Mouse (Mus musculus): Measurements from ENCODE around the gene Rars.
"Not testable (repeated sequence)": the region's sequence is repeated elsewhere in the genome, so short reads cannot be mapped to it uniquely, and the experiment has no call there.

Rars gene

DNA sequence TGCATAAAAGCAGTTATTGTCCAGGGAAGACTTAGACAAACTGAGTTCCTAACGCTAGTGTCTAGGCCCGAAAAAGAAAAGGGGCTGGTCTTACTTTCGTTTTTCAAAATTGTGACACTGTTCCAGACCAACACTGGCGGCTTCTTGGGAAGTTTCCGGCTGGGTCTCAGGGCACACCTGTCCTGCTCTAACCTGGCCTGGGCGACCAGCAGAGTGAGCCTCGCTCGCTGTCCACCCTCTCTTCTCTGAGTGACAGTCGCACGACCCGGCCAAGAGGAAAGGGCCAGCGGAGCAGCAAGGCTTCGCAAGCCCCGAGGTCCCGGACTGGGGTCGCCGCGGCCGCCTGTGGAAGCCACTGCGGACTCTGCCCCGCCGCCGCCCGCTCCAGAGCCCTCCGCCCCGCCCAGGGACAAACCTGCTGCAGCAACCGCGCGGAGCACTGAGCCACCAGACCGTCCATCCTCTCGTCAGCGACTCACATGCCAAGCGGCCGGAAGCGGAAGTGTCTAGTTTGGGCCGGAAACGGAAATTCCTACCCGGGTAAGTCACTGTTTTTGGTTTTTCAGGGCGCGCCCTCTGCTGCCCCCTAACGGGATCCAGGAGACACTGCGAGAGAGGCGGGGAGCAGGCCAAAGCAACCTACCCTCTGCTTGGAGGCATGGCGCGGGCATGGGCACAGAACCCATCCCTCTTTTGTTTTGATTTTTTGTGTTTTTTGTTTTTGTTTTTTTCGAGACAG lies at the start of gene Rars:
Rars (minus strand) TSS at position 485 of the 739 bp plus-strand sequence.
- DNase-seq (ENCODE audit: extremely low read depth, low read depth, low spot score): peak; percentile 39

- no peak for DNase-seq (ENCODE audit: extremely low read depth, low read depth, low spot score)
Observed at GRCm38 (mm10) chr11:35882777-35883176, 48.5 kb upstream of the Rars start.

- no peak for DNase-seq (ENCODE audit: extremely low read depth, low read depth, low spot score)
Observed at GRCm38 (mm10) chr11:35878559-35878897, 44.2 kb upstream of the Rars start.

- no peak for DNase-seq (ENCODE audit: extremely low read depth, low read depth, low spot score)
Observed at GRCm38 (mm10) chr11:35877651-35878558, 43.6 kb upstream of the Rars start.

DNA sequence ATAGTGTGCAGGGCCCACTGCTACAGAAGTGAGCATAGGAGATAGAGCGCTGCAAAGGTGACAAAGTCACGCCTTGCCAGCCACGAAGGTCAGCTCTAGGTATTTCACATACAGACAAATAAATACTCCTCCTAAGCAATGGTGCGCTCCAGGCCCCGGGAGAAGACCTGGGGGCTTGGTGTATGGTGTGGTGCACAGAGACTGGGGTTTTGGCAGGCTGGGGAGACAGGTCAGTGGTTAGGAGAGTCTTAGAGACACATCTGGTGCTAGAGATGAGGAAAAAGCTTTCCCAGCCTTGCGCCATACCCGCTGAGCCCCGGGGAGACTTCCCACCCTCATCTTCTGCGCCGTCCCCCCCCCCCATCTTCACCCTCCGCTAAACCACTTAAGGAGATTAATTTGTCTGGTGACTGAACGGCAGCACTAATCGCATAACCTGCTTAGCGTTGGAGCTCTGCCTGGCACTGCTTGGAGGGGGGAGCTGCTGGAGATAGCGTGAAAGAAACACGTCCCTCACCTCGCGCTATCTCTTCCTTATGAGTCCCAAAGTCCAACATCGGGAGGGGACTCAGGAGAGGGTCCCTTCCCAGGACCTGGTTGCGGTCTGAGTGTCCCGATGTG lies 39.4 kb upstream of the Rars start:
- no peak for DNase-seq (ENCODE audit: extremely low read depth, low read depth, low spot score)

DNA sequence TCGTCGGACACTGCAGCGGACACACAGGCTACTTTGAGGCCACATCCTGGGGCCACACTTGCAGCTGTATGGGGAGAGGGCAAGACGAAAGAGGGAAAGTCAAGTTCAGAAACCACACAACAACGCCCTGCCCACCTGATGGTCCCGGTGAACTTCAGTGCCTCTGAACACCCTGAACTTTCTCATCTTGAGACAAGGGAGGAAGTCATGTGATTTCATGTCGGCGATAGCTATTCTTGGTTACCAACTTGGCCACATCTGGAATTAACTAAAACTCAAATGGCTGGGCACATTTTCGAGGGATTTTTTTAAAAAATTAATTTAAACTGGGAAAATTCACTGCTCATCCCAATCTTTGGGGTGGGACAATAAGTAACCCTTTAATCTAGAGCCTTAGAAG lies 36.7 kb upstream of the Rars start:
- DNase-seq (ENCODE audit: extremely low read depth, low read depth, low spot score): no peak

- DNase-seq (ENCODE audit: extremely low read depth, low read depth, low spot score): no peak
Observed at GRCm38 (mm10) chr11:35866140-35866539, 31.8 kb upstream of the Rars start.

DNA sequence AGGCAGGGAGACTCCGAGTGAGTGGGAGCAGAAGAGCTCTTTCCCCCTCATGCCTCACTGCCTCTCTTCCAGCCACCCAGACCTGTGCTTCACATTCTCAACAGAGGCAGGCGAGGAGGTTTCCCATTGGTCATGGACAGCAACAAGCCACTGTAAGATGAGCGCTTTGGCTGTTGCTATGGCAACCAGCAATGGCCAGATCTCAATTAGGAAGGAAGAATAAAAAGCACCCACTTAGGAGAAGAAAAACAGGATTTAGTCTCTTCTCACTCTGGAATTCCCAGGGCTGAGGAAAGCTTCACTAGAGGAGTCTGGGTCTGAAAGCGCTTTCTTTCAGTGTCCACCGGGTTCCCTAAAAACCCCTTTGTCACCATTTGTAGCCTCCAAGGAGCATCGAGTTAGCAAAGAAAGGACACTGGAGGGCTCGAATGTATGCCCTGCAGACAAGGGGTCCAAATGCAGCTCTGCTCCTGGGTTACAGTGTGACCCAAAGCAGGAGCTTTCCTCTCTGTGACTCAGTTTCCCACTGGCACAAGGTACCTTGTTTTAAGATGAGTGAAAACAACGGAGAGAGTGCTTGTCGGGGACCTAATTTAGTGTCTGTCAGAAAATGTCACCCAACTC lies 30.8 kb upstream of the Rars start:
- no peak for DNase-seq (ENCODE audit: extremely low read depth, low read depth, low spot score)

- no peak for DNase-seq (ENCODE audit: extremely low read depth, low read depth, low spot score)
Observed at GRCm38 (mm10) chr11:35863653-35864052, 29.3 kb upstream of the Rars start.

- DNase-seq (ENCODE audit: extremely low read depth, low read depth, low spot score): no peak
Observed at GRCm38 (mm10) chr11:35857395-35858067, 23.2 kb upstream of the Rars start.

DNA sequence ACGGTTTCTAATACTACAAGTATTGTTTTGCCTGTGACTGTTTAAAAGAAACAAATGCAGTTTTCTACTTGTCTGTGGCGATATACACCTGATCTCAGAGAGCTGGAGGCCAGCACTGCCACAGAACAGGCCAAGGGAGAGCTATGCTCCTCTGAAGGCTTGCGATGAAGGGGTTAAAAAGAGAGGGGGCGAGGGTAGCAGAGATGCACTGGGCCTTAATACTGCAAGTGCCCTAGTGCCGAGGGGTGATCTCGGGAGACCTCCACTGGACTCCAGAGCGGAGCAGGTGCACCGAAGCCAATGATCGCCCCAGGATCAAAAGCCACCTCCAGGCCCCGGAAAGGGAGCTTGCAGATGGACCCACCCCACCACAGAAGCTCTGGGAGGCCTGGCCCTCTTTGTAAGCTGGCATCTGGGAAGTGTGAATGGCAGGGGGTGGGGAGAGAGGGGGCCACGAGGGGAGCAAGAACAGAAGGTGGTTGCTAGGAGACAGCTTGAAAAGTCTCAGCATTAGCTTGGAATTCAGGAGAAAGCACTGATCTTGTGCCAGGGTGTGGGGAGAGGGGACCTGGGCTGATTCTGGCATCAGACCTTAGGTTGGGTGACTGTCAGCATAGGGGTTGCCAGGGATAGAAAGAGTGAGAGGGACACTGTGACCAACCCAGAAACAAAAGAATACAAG lies 22.2 kb upstream of the Rars start:
- no peak for DNase-seq (ENCODE audit: extremely low read depth, low read depth, low spot score)

- no peak for DNase-seq (ENCODE audit: extremely low read depth, low read depth, low spot score)
Observed at GRCm38 (mm10) chr11:35855567-35855966, 21.3 kb upstream of the Rars start.

DNA sequence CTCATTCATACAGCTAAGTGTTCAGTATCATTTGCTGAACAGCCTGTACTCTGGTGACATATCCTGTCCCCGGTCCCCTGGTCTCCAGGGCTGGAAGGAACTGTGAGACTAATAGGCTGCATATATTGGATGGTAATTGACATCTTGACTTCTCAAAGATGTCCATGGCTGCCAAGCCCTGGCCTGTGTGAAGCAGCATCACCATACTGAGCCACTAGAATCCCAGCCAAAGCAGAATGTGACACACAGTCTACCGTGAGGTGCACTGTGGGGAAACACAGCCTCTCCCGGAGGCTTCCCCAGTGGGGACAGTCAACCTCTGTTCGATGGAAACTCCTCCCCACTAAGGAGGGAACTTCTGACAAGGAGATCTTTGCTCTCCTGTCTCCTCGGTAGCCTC lies 20.6 kb upstream of the Rars start:
- DNase-seq (ENCODE audit: extremely low read depth, low read depth, low spot score): no peak

GRCm38 (mm10) chr11:35853651-35854050 lies 19.3 kb upstream of the Rars start:
- no peak for DNase-seq (ENCODE audit: extremely low read depth, low read depth, low spot score)

- no peak for DNase-seq (ENCODE audit: extremely low read depth, low read depth, low spot score)
Observed at GRCm38 (mm10) chr11:35852731-35853130, 18.4 kb upstream of the Rars start.

- DNase-seq (ENCODE audit: extremely low read depth, low read depth, low spot score): no peak
Observed at GRCm38 (mm10) chr11:35844299-35844698, 10.0 kb upstream of the Rars start.

- not testable (repeated sequence) for DNase-seq (ENCODE audit: extremely low read depth, low read depth, low spot score)
Observed at GRCm38 (mm10) chr11:35842560-35842959, 8.3 kb upstream of the Rars start.

DNA sequence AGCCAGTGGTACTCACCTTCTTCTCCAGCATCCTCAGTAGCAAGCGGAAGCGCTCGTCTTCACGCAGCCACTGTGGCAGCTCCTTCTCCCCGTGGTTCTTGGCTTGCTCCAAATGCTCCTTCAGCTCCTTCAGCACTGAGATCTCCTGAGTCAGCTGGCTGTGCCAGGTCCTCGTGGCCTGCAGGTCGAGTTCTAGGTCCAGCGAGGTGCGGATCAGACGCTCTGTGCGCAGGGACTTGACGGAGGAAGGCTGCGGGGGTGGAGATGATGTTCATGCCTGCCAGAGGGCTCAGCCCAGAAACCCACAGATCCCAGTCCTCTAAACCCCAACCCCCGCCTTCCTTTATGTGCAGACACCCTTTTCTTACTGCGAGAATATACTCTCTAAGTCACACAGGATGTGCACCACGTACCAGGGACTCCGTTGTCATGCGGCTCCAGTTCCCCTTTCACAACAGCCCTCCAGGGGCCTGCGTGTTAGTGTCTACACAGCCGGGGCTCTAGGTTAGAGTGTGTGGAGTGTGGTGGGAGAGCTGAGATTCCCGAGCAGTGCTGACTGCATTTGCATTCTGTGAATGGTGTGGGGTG lies 7.5 kb upstream of the Rars start:
- no peak for DNase-seq (ENCODE audit: extremely low read depth, low read depth, low spot score)

GRCm38 (mm10) chr11:35840806-35841205 lies 6.5 kb upstream of the Rars start:
- not testable (repeated sequence) for DNase-seq (ENCODE audit: extremely low read depth, low read depth, low spot score)

- DNase-seq (ENCODE audit: extremely low read depth, low read depth, low spot score): no peak
Observed at GRCm38 (mm10) chr11:35840282-35840681, 6.0 kb upstream of the Rars start.

All from fat pad, adult 2 months (tissue).